Mouse (Mus musculus) erythroblast, embryonic 14.5 days (primary cell): ENCODE data around the gene Ndufab1.

Experiments
- GATA1 ChIP-seq: IDR thresholded peaks from 2 replicates; pipeline ENCODE4 v1.6.1; 2012; ENCODE audit warnings: low read length, inconsistent platforms, mixed read lengths
- TAL1 ChIP-seq: IDR thresholded peaks from 3 replicates; pipeline ENCODE4 v1.6.1; 2012; ENCODE audit warnings: low read length, inconsistent platforms, mixed read lengths

DNA sequence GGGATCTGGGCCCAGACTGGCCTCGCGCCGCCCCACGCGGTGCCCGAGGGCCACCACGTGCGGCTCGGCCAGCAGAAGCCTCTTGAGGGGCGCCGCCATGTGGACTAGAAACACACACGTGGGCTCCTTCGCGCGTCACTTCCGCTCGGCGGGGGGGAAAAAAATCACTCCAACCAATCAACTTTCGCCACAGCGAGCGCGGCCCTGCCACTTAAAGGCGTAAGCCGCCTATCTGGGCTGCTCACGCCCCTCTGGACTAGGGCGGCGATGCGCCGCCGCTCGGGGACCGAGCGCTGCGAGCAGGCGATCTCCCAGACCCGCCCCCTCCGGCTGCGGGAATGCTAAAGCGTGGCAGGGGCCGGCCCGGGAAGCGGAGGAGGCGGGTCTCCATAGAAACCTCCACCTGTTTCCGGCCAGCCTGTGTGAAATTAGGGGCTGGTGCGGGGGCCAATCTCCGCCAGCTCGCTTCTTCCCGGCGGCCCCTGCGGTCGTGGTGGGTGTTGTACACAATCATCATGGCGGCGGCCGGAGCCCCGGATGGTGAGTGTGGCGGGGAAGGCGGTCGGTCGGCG, 34.7 kb downstream of the Ndufab1 start, which contains the start of the genes Ubfd1 and Ears2:
- TF ChIP-seq GATA1 (no peak), TAL1 (no peak)
